Mouse (Mus musculus) bone marrow, adult 2 months (tissue): ENCODE data around the gene Mief2.

Experiments used
- CTCF ChIP-seq: fragments of 200-500 bp; IDR thresholded peaks from 2 replicates; pipeline ENCODE4 v1.5.1; 2011; ENCODE audit warnings: low read length, control low read depth; ENCODE audit not compliant: control insufficient read depth, insufficient read depth
- POLR2A ChIP-seq: fragments of 200-500 bp; IDR thresholded peaks from 2 replicates; pipeline ENCODE4 v1.6.1; 2011; ENCODE audit warnings: low read depth, mild to moderate bottlenecking, control low read depth, low read length, borderline replicate concordance; ENCODE audit not compliant: control insufficient read depth

- TF ChIP-seq CTCF (no peak), POLR2A (no peak)
Measured at GRCm38 (mm10) chr11:60700320-60701185, 27.6 kb upstream of the Mief2 start.
